Mouse (Mus musculus) intestine, embryonic 16.5 days (tissue): ENCODE data around the gene Tmem59l. TPM values are rescaled to one million over a fixed set of nuclear protein-coding genes. Genes with fewer than 3 reads are reported as not detected.
A peak's percentile ranks its signal among the peaks of the same experiment; 100 is the strongest.

Experiments
- ATAC-seq: fragments of 200-750 bp; cut with Nextera tagmentation; 2 replicates; pipeline ENCODE4 v1.8.0; 2017; ENCODE audit warnings: moderate TSS enrichment, moderate library complexity
- H3K27ac ChIP-seq: fragments of 300-500 bp; sonication (generic); 2 replicates; pipeline ENCODE4 v1.5.1; 2014; ENCODE audit warnings: mild to moderate bottlenecking, low read length
- H3K27me3 ChIP-seq: fragments of 300-500 bp; sonication (generic); replicated peaks from 2 replicates; pipeline ENCODE4 v1.6.1; 2014; ENCODE audit warnings: low read length, control low read depth, mixed read lengths; ENCODE audit not compliant: control insufficient read depth, insufficient read depth
- H3K36me3 ChIP-seq: fragments of 300-500 bp; sonication (generic); 2 replicates; pipeline ENCODE4 v1.6.1; 2014; ENCODE audit warnings: low read length, control low read depth; ENCODE audit not compliant: control insufficient read depth, insufficient read depth
- H3K4me1 ChIP-seq: fragments of 300-500 bp; sonication (generic); 2 replicates; pipeline ENCODE4 v1.6.1; 2014; ENCODE audit warnings: low read length, control low read depth, mixed read lengths; ENCODE audit not compliant: control insufficient read depth, insufficient read depth
- H3K4me2 ChIP-seq: fragments of 300-500 bp; sonication (generic); 2 replicates; pipeline ENCODE4 v1.6.1; 2014; ENCODE audit warnings: low read depth, low read length, control low read depth
- H3K4me3 ChIP-seq: fragments of 300-500 bp; sonication (generic); 2 replicates; pipeline ENCODE4 v1.5.1; 2014; ENCODE audit warnings: mild to moderate bottlenecking, low read length
- H3K9ac ChIP-seq: fragments of 300-500 bp; sonication (generic); 2 replicates; pipeline ENCODE4 v1.6.1; 2014; ENCODE audit warnings: low read depth, low read length
- H3K9me3 ChIP-seq: fragments of 300-500 bp; sonication (generic); 2 replicates; pipeline ENCODE4 v1.6.1; 2016; ENCODE audit warnings: low read length, control low read depth; ENCODE audit not compliant: control insufficient read depth
- WGBS: fragments of 180-500 bp; shearing (Covaris S2); extraction: QIAGEN DNeasy Blood & Tissue Kit; methylation state at CpG from one replicate; pipeline ENCODE4 v1.1.7; 2014; 5-methylcytosine and 5-hydroxymethylcytosine counted together
- polyA plus RNA-seq: library from polyadenylated mRNA; unstranded; fragments of >200 nt; fragmentation: Nextera tagmentation; extraction: Ambion mirVana; gene quantifications from 2 replicates; pipeline ENCODE4 v1.2.1, GENCODE M21; 2015

Gene Tmem59l
- polyA plus RNA-seq, 1 experiment from 2014 or later, result 3.3 TPM

DNA sequence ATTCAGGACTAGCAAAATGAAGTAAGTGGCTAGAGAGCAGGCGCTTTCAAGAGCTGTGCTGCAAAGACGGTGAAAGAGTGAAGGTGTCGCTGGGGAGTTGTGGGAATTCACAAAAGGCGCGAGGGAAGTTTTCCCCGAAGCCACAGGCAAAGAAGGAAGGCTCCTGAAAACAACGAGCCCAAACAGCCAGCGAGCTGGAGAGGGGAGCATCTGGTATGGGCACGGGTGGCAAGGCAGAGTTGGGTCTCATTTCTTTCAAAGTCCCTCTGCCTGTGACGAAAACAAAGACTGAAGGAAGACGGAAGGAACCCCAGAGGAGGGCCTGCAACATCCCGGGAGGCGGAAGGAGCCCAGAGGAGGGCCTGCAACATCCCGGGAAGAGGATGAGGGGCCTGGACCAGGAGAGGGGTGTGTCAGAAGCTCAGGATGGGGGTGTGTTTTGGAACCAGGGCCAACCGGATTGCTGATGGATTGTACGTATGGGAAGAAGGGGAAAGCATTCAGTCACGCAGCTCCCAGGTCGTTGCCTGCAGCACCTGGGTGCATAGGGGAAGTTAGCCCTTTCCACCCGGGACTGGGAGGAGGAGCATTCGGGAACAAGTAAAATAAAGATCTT, 3.8 kb upstream of the Tmem59l start:
- Histone ChIP-seq H3K9ac (no peak overlapping the region), H3K4me3 (no peak overlapping the region), H3K4me1 (peaks cover 44% of the 10 kb centered on the region), H3K27me3 (peaks cover 98% of the 10 kb centered on the region), H3K4me2 (no peak overlapping the region), H3K27ac (no peak overlapping the region), H3K36me3 (no peaks in the 10 kb centered on the region), H3K9me3 (no peaks in the 10 kb centered on the region)
- ATAC-seq, result no peak
- 6% methylated on average over 20 of the region's 20 CpGs for WGBS

DNA sequence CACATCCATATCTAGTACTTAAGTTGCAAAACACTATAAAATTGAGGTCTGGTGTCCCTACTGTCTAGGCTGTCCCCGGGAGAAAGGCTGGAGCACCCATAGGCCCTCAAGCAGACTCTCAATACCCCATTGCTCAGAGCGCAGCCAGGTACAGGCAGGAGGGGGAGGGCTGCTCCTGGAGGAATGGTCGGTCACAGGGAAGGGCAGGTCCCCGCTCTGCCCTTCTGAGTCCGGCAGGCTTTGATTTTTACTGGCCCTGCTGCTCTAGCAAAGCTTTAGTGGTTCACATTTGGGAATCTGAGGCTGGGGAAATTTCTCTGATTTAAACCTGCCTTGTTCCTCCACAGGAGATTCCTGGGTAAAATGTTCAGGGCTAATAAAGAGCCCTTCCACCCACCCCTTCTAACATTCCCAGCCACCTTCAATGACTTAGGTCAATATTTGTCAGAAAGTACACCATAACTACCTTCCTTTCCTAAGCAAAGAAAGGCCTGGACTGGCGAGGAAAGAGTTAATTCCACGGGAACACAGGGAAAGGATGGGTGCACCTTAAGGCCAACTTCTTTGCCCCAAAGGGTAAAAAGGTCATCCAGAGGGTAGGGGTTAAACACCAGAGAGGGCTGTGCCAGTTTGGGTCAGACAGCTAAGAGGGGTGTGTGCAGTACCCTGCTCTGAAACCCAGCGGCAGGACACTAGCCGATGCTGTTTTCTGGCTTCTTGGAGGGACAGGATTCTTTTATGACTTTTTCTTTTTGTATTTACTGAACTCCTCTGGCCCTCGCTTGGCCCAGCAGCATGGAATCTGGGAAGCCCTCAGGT, 3.1 kb upstream of the Tmem59l start:
- no peak for ATAC-seq
- Histone ChIP-seq H3K9me3 (no peaks in the 10 kb centered on the region), H3K27ac (no peak overlapping the region), H3K4me1 (peaks cover 44% of the 10 kb centered on the region), H3K27me3 (peaks cover 97% of the 10 kb centered on the region), H3K36me3 (no peaks in the 10 kb centered on the region), H3K9ac (no peak overlapping the region), H3K4me2 (no peak overlapping the region), H3K4me3 (no peak overlapping the region)
- WGBS, result 20% methylated on average over 10 of the region's 10 CpGs

DNA sequence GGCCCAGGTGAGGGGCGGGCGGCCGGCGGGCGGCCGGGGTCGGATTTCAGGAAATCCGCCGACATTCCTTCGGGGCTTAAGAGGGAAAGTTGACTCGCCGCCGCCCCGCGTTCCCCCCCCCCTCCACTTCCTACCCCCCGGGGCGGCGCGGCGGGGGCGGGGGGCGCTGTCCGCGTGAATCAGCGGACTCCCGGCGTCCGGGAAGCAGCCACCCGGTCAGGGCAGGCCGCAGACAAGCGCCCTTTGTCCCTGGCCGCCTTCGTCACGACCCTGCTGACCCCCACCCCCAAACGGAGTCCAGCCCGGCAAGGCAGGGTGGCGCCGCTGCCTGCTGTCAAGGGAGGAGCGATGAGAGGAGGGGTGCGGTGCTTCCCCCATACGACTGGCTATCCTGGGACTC, 2.4 kb upstream of the Tmem59l start:
- Histone ChIP-seq H3K4me3 (peak overlapping the region; percentile 38), H3K36me3 (no peaks in the 10 kb centered on the region), H3K4me2 (peak overlapping the region; percentile 55), H3K27me3 (peaks cover 90% of the 10 kb centered on the region), H3K9ac (0 out of 2 replicates have a peak overlapping the region, but pooled peaks have one; percentile 15), H3K27ac (no peak overlapping the region), H3K4me1 (peaks cover 43% of the 10 kb centered on the region), H3K9me3 (no peaks in the 10 kb centered on the region)
- WGBS, result 1% methylated on average over 35 of the region's 41 CpGs
- 0 out of 2 replicates have a peak, but pooled peaks have one; percentile 12 for ATAC-seq

DNA sequence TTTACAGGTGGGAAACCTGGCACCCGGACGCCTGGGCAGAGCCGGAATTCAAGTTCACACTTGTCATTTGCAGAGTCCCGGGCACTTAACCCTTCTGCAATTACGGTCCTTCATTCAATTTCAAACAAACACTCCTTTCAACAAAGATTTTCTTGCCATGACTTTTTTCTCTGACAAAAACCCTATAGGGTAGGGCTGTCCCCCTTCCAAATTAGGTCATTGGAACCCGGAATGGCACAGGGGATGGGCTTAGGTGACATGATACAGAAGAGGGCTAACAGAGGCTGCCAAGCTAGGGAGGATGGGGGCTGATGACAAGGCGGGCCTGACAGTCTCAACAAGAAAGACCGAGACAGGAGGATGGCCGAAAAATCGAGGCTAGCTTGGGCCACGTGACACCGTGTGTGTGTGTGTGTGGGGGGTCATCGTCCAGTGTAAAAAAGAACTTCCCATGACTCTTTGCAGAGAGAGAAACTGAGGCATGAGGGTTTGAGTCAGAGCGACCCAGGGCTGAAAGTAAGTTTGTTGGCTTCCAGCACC, 1.8 kb upstream of the Tmem59l start:
- no peak for ATAC-seq
- Histone ChIP-seq H3K9me3 (no peaks in the 10 kb centered on the region), H3K27ac (no peak overlapping the region), H3K9ac (0 out of 2 replicates have a peak overlapping the region, but pooled peaks have one; percentile 15), H3K36me3 (no peaks in the 10 kb centered on the region), H3K4me1 (peaks cover 41% of the 10 kb centered on the region), H3K4me2 (peak overlapping the region; percentile 55), H3K4me3 (peak overlapping the region; percentile 44), H3K27me3 (peaks cover 85% of the 10 kb centered on the region)
- 3% methylated on average over 14 of the region's 14 CpGs for WGBS

DNA sequence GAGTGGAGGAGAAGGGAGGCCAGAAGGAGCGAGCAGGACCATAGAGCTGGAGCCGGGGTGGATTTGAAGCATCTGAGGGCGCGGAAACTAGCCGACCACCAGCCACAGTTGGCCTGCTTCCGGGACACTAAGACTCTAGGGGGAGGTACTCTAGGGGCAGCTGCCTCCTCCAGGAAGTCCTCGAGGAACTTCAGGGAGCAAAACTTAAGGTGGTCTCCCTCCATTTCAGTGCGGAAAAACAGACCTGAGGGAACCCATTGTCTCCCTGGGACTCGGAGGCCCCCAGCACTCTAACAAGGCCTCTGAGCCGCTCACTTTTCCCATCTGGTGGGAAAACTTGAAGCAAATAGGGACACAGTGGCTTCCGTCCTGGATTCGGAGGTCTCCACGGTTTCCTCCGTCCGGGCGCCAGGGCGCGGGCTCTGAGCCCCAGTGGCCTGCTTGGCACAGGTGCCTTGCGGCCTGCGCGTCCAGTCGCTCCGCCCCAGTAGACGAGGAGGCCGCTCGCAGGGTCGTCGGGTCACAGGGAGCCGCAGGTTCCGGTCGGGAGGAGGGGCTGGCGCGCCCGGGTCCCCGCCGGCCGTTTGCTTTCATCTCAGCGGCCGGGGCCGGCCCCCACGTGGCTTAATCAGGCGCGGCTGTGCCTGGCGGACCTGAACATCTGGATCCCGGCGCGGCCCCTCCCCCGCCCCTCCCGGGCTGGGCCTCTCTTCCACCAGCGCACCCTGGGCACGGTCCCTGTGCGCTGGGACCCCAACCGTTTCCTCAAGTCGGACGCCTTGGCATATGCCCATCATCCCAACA, 1.0 kb upstream of the Tmem59l start:
- no peaks in the 10 kb centered on the region for H3K9me3 ChIP-seq
- H3K27me3 ChIP-seq, result peaks cover 78% of the 10 kb centered on the region
- peak; percentile 47; the same call in 1 of the 2 replicates for ATAC-seq
- peaks cover 34% of the 10 kb centered on the region for H3K4me1 ChIP-seq
- peak overlapping the region; percentile 44 for H3K4me3 ChIP-seq
- H3K4me2 ChIP-seq, result peak overlapping the region; percentile 61
- WGBS, result 6% methylated on average over 49 of the region's 55 CpGs
- no peak overlapping the region for H3K27ac ChIP-seq
- H3K9ac ChIP-seq, result peak overlapping the region; percentile 30
- H3K36me3 ChIP-seq, result no peaks in the 10 kb centered on the region

DNA sequence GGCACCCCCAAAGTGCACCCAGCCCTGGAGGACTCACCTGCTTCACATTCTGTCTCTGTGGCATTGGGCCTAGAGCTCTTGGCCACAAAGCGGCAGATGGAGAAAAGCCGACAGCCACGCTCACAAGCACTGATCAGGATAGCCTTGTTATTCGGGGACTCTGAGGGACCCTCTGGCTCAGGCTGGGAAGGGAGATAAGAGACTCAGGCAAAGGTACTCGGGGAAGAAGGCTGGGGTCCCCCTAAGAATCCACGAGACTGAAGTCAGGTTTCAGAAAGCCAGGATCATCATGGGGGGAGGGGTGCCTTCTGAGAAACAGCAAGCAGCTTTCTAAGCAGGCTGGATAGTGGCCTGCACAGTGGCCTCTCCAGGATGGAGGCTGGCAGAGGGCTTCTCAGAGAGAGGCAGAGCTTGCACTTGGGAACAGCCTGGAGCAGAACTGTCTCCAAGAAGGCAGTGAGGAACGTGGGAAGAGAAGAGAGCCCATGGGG, 922 bp downstream of the Tmem59l start:
- WGBS, result 54% methylated on average over 7 of the region's 7 CpGs
- Histone ChIP-seq H3K4me1 (peaks cover 24% of the 10 kb centered on the region), H3K4me3 (no peak overlapping the region), H3K27me3 (peaks cover 59% of the 10 kb centered on the region), H3K4me2 (no peak overlapping the region), H3K27ac (no peak overlapping the region), H3K36me3 (no peaks in the 10 kb centered on the region), H3K9ac (no peak overlapping the region), H3K9me3 (no peaks in the 10 kb centered on the region)
- no peak for ATAC-seq

DNA sequence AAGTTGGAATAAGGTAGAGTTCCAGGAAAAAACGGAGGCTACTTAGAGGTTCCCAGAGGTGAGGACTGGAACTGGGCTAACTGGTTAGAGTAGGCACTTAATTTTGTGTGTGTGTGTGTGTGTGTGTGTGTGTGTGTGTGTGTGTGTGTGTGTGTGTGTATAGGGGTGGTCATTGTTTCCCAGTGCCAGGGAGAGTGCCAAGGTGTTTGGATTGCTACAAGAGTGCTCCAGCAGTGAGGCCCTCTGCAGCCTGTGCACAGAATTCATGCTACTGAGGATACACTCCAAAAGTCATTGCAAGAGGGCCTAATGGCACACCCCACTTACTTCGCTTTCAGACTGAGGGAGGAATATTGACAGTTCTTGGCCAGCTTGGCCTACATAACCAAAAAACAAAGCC, 4.2 kb downstream of the Tmem59l start:
- ATAC-seq, result no peak
- no peak overlapping the region for H3K4me2 ChIP-seq
- H3K4me1 ChIP-seq, result peaks cover 5% of the 10 kb centered on the region; the same call in 1 of the 2 replicates
- H3K36me3 ChIP-seq, result no peaks in the 10 kb centered on the region
- WGBS, result 61% methylated on average over 2 of the region's 2 CpGs
- peaks cover 26% of the 10 kb centered on the region for H3K27me3 ChIP-seq
- no peaks in the 10 kb centered on the region for H3K9me3 ChIP-seq
- no peak overlapping the region for H3K27ac ChIP-seq
- H3K4me3 ChIP-seq, result no peak overlapping the region
- no peak overlapping the region for H3K9ac ChIP-seq

DNA sequence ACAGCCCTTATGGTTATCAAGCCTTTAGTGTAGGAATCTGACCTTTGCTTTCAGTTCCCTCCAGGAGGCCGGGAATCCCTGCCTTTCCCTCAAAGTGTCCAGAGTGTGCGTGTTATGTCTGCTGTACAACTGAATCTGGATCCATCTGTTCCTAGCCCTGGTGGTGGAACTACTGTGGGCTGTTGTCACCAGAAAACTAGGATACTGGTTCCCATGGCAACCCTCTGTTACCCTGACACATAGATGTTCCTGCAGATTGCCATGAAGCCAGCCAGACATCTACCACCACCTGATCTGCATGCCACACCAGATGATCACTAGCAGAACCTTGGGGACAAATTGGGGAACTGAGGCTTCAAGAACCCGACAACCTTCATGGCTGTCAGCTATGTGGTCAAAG, 5.2 kb downstream of the Tmem59l start:
- Histone ChIP-seq H3K4me3 (no peak overlapping the region), H3K36me3 (no peaks in the 10 kb centered on the region), H3K27me3 (peaks cover 17% of the 10 kb centered on the region), H3K9me3 (no peaks in the 10 kb centered on the region), H3K4me2 (no peak overlapping the region), H3K9ac (no peak overlapping the region), H3K27ac (no peak overlapping the region), H3K4me1 (no peaks in the 10 kb centered on the region)
- ATAC-seq, result no peak
- WGBS, result 64% methylated on average over 3 of the region's 3 CpGs
